Mouse (Mus musculus) liver, embryonic 13.5 days (tissue): ENCODE data around the gene Iqcd. TPM values are rescaled to one million over a fixed set of nuclear protein-coding genes. Genes with fewer than 3 reads are reported as not detected.

Source experiments
- ATAC-seq: fragments of 200-750 bp; cut with Nextera tagmentation; 2 replicates; pipeline ENCODE4 v1.8.0; 2017; ENCODE audit warnings: low read depth, mild to moderate bottlenecking, moderate number of reproducible peaks, moderate library complexity
- DNase-seq: peaks from one replicate; pipeline ENCODE4 v3.0.0; 2022
- H3K27ac ChIP-seq: fragments of 300-500 bp; sonication (generic); 2 replicates; pipeline ENCODE4 v1.5.1; 2015; ENCODE audit warnings: moderate library complexity, mild to moderate bottlenecking, inconsistent platforms
- H3K27me3 ChIP-seq: fragments of 300-500 bp; sonication (generic); 2 replicates; pipeline ENCODE4 v1.6.1; 2015; ENCODE audit warnings: mild to moderate bottlenecking, inconsistent platforms
- H3K36me3 ChIP-seq: fragments of 300-500 bp; sonication (generic); 2 replicates; pipeline ENCODE4 v1.6.1; 2015; ENCODE audit warnings: mild to moderate bottlenecking, inconsistent platforms
- H3K4me1 ChIP-seq: fragments of 300-500 bp; sonication (generic); replicated peaks from 2 replicates; pipeline ENCODE4 v1.6.1; 2015; ENCODE audit warnings: inconsistent platforms
- H3K4me2 ChIP-seq: fragments of 300-500 bp; sonication (generic); 2 replicates; pipeline ENCODE4 v1.6.1; 2015; ENCODE audit warnings: inconsistent platforms, mild to moderate bottlenecking, moderate library complexity
- H3K4me3 ChIP-seq: fragments of 300-500 bp; sonication (generic); replicated peaks from 2 replicates; pipeline ENCODE4 v1.5.1; 2015; ENCODE audit warnings: mild to moderate bottlenecking, inconsistent platforms
- H3K9ac ChIP-seq: fragments of 300-500 bp; sonication (generic); 2 replicates; pipeline ENCODE4 v1.6.1; 2015; ENCODE audit warnings: mild to moderate bottlenecking, inconsistent platforms
- H3K9me3 ChIP-seq: fragments of 300-500 bp; sonication (generic); replicated peaks from 2 replicates; pipeline ENCODE4 v1.6.1; 2016; ENCODE audit warnings: inconsistent platforms
- WGBS: fragments of 180-500 bp; shearing (Covaris S2); methylation state at CpG from one replicate; pipeline ENCODE4 v1.1.7; 2015; ENCODE audit not compliant: insufficient replicate concordance; 5-methylcytosine and 5-hydroxymethylcytosine counted together
- polyA plus RNA-seq: library from polyadenylated mRNA; unstranded; fragments of >200 nt; fragmentation: Nextera tagmentation; extraction: Ambion mirVana; gene quantifications from 2 replicates; pipeline ENCODE4 v1.2.1, GENCODE M21; 2015

The Iqcd gene
- polyA plus RNA-seq, 1 experiment from 2014 or later = 1.9 TPM

DNA sequence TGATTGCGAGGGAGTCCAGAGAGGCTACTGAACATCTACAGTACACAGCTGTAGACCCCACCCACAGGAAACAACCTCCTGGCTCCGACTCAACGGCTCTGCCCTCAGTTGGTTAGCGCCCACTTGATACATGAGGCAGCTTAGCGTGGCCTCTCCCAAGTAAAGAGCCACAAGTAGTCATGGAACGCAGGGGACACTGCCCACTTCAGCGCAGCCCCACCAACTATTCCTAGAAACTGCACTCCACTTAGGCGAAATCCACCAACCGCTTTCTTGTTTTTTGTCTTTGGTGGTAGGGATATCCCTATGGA lies 1.2 kb upstream of the Iqcd start:
- 4% methylated on average over 9 of the region's 9 CpGs for WGBS
- Histone ChIP-seq H3K9ac (peak overlapping the region; percentile 98), H3K36me3 (peaks cover 30% of the 10 kb centered on the region), H3K4me1 (peaks cover 74% of the 10 kb centered on the region), H3K4me3 (peak overlapping the region; percentile 91), H3K4me2 (peak overlapping the region; percentile 83), H3K9me3 (peaks cover 2% of the 10 kb centered on the region), H3K27ac (peak overlapping the region; percentile 97), H3K27me3 (no peaks in the 10 kb centered on the region)
- DNase-seq (peak; percentile 60), ATAC-seq (peak; percentile 68)

DNA sequence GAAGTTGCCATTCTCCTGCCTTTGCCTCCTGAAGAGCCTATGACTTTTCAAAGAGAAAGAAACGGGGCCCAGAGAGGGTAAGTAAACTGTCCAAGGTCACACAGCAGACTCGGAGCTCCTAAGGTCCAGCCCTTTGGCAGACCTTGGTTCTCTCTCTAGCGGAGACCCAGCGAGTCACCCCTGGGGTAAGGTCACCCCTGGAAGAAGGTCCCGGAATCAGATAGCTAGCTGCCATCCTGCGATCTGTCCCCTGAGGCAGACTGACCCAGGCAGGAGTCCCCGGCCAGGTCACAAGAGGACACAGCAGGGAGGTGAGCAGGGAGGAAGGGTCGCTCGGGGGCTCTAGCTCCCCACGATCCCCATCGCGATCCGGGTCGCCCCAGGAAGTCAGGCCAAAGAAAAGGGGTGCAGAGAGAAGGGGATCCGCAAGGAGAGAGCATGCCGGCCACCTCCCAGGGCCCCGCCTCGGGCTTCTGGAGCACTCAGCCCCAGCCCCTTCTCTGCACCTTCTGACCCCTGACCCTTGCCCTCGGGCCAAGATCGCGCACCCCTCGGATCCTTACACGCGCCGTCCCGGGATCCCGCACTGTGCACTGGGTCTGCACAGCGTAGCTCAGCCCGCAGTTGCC lies 762 bp upstream of the Iqcd start:
- Histone ChIP-seq H3K9ac (peak overlapping the region; percentile 98), H3K4me2 (peak overlapping the region; percentile 83), H3K4me3 (peak overlapping the region; percentile 91), H3K36me3 (peaks cover 25% of the 10 kb centered on the region), H3K27ac (peak overlapping the region; percentile 97), H3K27me3 (no peaks in the 10 kb centered on the region), H3K4me1 (peaks cover 72% of the 10 kb centered on the region), H3K9me3 (peaks cover 3% of the 10 kb centered on the region)
- WGBS = under 1% methylated on average over 29 of the region's 29 CpGs
- no peak for DNase-seq
- peak; percentile 46 for ATAC-seq

DNA sequence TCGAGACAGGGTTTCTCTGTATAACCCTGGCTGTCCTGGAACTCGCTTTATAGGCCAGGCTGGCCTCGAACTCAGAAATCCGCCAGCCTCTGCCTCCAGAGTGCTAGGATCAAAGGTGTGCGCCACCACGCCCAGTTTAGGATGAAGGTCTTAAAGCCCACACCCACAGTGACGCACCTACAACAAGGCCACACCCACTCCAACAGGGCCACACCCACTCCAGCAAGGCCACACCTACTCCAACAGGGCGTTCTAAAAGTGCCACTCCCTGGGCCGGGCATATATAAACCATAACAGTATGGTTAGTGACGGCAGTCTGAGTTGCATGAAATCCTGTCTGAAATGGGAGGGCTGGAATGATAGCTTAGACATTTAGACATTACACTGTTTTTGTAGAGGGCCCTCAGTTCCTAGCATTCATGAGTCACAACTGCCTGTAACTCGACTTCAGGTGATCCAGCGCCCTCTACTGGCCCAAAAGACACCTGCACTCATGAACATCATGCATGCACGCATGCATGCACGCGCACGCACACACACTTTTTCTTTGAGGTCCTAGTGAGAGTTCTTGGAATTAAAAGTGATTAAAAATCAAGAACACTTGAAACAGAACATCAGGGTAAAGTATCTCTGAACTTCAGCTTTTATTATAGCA lies 1.7 kb downstream of the Iqcd start:
- H3K36me3 ChIP-seq = peaks cover under 1% of the 10 kb centered on the region; the same call in 1 of the 2 replicates
- no peak overlapping the region for H3K4me2 ChIP-seq
- H3K27ac ChIP-seq = peak overlapping the region; percentile 35
- no peaks in the 10 kb centered on the region for H3K27me3 ChIP-seq
- DNase-seq (peak; percentile 60), ATAC-seq (no peak)
- 68% methylated on average over 16 of the region's 16 CpGs for WGBS
- H3K4me3 ChIP-seq = no peak overlapping the region
- no peak overlapping the region for H3K9ac ChIP-seq
- peaks cover 53% of the 10 kb centered on the region for H3K4me1 ChIP-seq
- peaks cover 3% of the 10 kb centered on the region for H3K9me3 ChIP-seq

DNA sequence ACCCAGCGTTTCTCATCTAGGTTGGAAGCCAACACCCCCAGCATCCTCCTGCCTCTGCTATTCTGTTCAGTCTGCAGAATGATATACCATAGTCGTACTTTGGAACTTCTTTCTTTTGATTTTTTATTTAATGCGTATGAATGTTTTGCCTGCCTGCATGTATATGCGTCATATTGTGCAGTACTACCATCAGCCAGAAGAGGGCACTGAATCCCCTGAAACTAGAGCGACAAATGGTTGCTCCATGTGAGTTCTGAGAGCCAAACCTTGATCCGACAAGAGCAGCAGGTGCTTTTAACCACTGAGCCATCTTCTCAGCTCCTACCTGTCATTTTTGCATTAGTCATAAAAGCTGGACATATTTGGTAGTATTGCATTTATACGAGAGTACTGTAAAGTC lies 3.3 kb downstream of the Iqcd start:
- DNase-seq (no peak), ATAC-seq (no peak)
- Histone ChIP-seq H3K4me2 (no peak overlapping the region), H3K27me3 (no peaks in the 10 kb centered on the region), H3K27ac (no peak overlapping the region), H3K4me3 (no peak overlapping the region), H3K9me3 (peaks cover 3% of the 10 kb centered on the region), H3K4me1 (peaks cover 39% of the 10 kb centered on the region), H3K9ac (no peak overlapping the region), H3K36me3 (no peaks in the 10 kb centered on the region)
- WGBS = 66% methylated on average over 7 of the region's 7 CpGs

DNA sequence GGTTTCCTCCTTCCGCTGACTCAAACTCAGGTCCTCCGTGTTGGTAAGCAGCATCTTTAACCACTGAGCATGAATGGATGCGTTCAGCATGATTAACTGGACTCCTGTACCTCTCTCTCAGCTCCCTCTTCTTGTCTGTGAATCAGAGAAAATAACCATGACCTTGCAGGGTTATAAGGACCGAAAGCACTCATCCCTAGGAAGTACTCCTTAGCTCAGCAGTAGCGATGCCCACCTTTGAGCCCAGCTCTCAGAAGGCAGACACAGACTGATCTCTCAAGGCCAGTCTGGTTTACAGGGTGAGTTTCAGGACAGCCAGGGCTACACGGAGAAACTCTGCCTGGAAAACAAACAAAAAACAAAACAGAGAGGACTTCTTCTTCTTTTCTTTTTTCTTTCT lies 5.7 kb downstream of the Iqcd start:
- DNase-seq (no peak), ATAC-seq (no peak)
- H3K4me1 ChIP-seq = peaks cover 41% of the 10 kb centered on the region
- H3K9me3 ChIP-seq = peaks cover 3% of the 10 kb centered on the region
- H3K9ac ChIP-seq = no peak overlapping the region
- no peak overlapping the region for H3K27ac ChIP-seq
- no peaks in the 10 kb centered on the region for H3K27me3 ChIP-seq
- H3K4me2 ChIP-seq = no peak overlapping the region
- no peaks in the 10 kb centered on the region for H3K36me3 ChIP-seq
- H3K4me3 ChIP-seq = no peak overlapping the region
- WGBS = 74% methylated on average over 6 of the region's 6 CpGs

DNA sequence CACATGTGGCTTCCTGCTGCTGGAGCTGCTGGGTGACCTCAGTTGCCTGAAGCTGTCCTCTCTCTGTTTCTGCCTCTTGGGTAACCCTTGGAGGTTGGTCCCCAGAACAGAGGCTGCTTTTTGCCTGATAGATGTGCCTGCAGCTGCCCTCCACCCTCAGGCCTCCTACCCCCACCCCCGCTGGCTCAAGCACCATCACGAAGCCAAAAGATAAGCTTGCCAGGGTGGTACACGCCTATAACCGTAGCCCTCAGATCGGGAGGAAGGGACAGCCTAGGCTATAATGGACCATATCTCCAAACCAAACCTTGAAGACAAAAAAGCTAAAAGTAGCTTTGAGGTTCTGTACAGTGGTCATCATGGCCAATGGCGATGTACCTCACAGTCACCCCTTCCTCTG lies 10.8 kb downstream of the Iqcd start:
- H3K36me3 ChIP-seq = no peaks in the 10 kb centered on the region
- peak overlapping the region; percentile 63 for H3K9ac ChIP-seq
- peak overlapping the region; percentile 55 for H3K4me2 ChIP-seq
- DNase-seq = peak; percentile 70
- WGBS = 26% methylated on average over 6 of the region's 6 CpGs
- H3K27ac ChIP-seq = peak overlapping the region; percentile 92
- no peaks in the 10 kb centered on the region for H3K9me3 ChIP-seq
- ATAC-seq = peak; percentile 98
- H3K4me1 ChIP-seq = peaks cover 43% of the 10 kb centered on the region
- peak overlapping the region; percentile 9; the same call in 1 of the 2 replicates for H3K4me3 ChIP-seq
- H3K27me3 ChIP-seq = no peaks in the 10 kb centered on the region

DNA sequence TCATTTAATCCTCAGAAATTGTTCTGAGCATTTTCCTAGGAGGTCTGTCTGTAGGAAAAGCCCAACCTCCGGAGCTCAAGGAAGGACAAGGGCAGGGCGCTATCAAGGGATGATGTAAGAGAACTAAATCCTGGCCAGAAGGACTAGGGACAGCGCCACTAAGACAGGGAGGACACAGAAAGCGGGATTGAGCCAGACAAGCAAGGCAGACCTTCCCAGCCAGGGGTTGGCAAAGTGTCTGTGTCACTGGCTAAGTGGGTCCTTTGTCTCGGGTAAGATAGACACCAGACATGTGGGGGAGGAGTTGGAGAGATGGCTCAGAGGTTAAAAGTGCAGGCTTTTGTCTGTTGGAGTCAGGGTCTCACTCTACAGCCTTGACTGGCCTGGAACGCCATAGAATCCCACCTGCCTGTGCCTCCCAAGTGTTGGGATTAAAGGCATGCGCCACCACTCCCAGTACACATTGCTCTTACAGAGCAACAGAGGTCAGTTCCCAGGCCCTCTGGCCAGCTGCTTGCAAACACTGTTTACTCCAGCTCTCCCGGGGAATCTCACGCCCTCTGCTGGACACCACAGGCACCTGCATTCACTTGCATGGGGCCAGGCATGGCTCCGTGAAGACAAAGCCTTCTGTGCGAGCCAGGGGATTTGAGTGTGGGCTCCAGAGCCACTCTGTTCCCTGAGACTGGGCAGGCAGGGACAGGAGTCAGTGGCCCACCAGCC lies 12.3 kb downstream of the Iqcd start:
- peak overlapping the region; percentile 55 for H3K4me2 ChIP-seq
- 53% methylated on average over 11 of the region's 11 CpGs for WGBS

DNA sequence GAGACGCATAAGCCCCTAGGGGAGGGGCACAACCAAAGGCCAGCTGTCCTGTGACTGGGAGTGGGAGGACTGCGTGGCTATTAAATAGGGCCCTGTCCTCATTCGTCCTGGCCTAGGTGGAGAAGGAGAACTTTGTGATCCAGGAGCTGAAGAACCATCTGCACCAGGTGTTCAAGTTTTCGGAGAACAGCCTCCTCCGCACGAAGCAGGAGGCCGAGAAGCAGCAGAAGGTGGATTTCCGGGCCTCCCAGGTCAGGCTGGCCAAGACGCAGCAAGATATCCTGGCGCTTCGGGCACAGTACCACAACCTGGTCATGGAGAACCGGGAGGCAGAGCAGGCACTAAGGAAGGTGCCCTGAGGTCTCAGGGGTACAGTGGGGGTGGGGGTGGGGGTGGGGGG lies 13.4 kb downstream of the Iqcd start:
- 87% methylated on average over 12 of the region's 12 CpGs for WGBS
- ATAC-seq = no peak
- no peak overlapping the region for H3K9ac ChIP-seq
- no peak overlapping the region for H3K4me3 ChIP-seq
- no peak for DNase-seq
- H3K36me3 ChIP-seq = no peaks in the 10 kb centered on the region
- H3K4me1 ChIP-seq = peaks cover 62% of the 10 kb centered on the region
- H3K27me3 ChIP-seq = no peaks in the 10 kb centered on the region
- H3K27ac ChIP-seq = no peak overlapping the region
- H3K9me3 ChIP-seq = no peaks in the 10 kb centered on the region
- no peak overlapping the region for H3K4me2 ChIP-seq

More for the DNA sequence above, 12.3 kb downstream of the Iqcd start:
- Histone ChIP-seq H3K27me3 (no peaks in the 10 kb centered on the region), H3K9ac (peak overlapping the region; percentile 63), H3K4me1 (peaks cover 54% of the 10 kb centered on the region), H3K27ac (peak overlapping the region; percentile 92), H3K9me3 (no peaks in the 10 kb centered on the region), H3K4me3 (no peak overlapping the region), H3K36me3 (no peaks in the 10 kb centered on the region)
- ATAC-seq = no peak
- peak; percentile 53 for DNase-seq

DNA sequence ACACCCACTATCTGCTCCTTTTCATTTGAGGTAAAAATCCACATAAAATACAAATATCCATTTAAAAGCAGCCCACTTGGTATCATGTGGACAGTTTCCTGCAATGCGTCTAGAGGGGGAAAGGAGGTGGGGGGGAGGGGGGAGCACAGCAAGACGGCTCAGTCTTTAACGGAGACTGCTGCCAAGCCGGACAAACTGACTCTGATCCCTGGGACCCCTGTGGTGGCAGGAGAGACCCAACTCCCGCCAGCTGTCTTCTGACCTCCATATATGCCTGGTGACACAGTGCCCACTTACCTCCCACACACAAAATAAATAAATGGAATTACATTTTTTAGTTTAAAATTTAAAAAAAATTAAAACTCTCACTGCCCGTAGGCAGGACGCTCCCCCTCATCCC lies 14.7 kb downstream of the Iqcd start:
- Histone ChIP-seq H3K9ac (peak overlapping the region; percentile 33; the same call in 1 of the 2 replicates), H3K4me3 (no peak overlapping the region), H3K27me3 (no peaks in the 10 kb centered on the region), H3K4me1 (peaks cover 54% of the 10 kb centered on the region), H3K4me2 (no peak overlapping the region), H3K9me3 (no peaks in the 10 kb centered on the region), H3K36me3 (peaks cover 4% of the 10 kb centered on the region; the same call in 1 of the 2 replicates), H3K27ac (no peak overlapping the region)
- DNase-seq = no peak
- no peak for ATAC-seq
- 82% methylated on average over 7 of the region's 7 CpGs for WGBS

DNA sequence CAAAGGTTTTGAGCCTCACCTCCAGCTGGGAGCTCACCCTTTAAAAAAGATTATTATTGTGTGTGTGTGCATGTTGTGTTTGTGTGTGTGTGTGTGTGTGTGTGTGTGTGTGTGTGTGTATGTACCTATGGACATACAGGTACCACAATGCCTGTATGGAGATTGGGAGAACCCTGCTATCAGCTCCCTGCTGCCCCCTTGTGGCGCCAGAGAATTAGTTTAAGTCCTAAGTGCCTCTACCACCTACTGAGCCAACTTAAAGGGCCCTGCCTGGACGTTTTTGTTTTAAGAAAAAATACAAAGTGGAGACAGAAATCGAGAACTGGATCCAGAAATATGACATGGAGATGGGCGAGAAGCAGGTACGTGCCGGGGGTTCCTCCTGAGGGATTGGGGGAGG lies 16.0 kb downstream of the Iqcd start:
- peak overlapping the region; percentile 37 for H3K4me3 ChIP-seq
- peak overlapping the region; percentile 64 for H3K9ac ChIP-seq
- H3K36me3 ChIP-seq = peaks cover 7% of the 10 kb centered on the region; the same call in 1 of the 2 replicates
- ATAC-seq (0 out of 2 replicates have a peak, but pooled peaks have one; percentile 37), DNase-seq (peak; percentile 73)
- 0% methylated on average over 6 of the region's 6 CpGs for WGBS
- H3K4me1 ChIP-seq = peaks cover 41% of the 10 kb centered on the region
- H3K9me3 ChIP-seq = no peaks in the 10 kb centered on the region
- no peaks in the 10 kb centered on the region for H3K27me3 ChIP-seq
- H3K4me2 ChIP-seq = peak overlapping the region; percentile 66
- H3K27ac ChIP-seq = peak overlapping the region; percentile 27; the same call in 1 of the 2 replicates

DNA sequence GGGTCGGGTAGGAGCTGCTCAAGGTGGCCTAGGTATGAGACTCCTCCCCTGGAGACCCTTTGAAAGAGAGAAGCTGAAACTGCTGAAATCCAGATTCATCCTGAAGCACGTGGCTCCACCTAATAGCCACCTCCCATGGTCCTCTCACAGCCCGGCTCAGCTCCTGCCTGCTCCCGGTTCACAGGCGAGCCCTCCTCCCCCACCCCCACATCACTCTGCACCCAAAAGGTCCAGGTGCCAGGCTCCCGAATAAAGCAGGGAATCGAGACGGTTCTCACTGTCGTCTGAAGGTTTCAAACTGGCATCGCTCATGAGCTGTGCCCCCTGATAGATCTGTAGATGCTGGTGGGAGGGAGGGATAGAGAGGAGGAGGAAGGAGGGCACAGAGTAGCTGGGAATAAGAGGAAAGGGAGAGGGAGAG lies 16.4 kb downstream of the Iqcd start:
- Histone ChIP-seq H3K27ac (peak overlapping the region; percentile 27; the same call in 1 of the 2 replicates), H3K36me3 (peaks cover 7% of the 10 kb centered on the region; the same call in 1 of the 2 replicates), H3K4me1 (peaks cover 37% of the 10 kb centered on the region), H3K4me2 (peak overlapping the region; percentile 66), H3K9me3 (no peaks in the 10 kb centered on the region), H3K4me3 (peak overlapping the region; percentile 37), H3K27me3 (no peaks in the 10 kb centered on the region), H3K9ac (peak overlapping the region; percentile 64)
- 8% methylated on average over 10 of the region's 10 CpGs for WGBS
- ATAC-seq (peak; percentile 30; the same call in 1 of the 2 replicates), DNase-seq (no peak)
